Mouse (Mus musculus) adrenal gland, postnatal 4 days (tissue): ENCODE data around the gene Prkacb. TPM values are rescaled to one million over a fixed set of nuclear protein-coding genes. Genes with fewer than 3 reads are reported as not detected.

Experiments
- DNase-seq, 2 experiments: peaks; one replicate each; pipeline ENCODE4 v3.0.0; 2021 to 2022; ENCODE audit warnings: low spot score in 2 of 2, mixed read lengths in 2 of 2
- total RNA-seq, 2 experiments: library from RNA; stranded (reverse); gene quantifications; 2 replicates each; pipeline ENCODE4 v1.2.3; 2021

The Prkacb gene
- total RNA-seq, 2 experiments from 2014 or later = 119 to 131 TPM

DNA sequence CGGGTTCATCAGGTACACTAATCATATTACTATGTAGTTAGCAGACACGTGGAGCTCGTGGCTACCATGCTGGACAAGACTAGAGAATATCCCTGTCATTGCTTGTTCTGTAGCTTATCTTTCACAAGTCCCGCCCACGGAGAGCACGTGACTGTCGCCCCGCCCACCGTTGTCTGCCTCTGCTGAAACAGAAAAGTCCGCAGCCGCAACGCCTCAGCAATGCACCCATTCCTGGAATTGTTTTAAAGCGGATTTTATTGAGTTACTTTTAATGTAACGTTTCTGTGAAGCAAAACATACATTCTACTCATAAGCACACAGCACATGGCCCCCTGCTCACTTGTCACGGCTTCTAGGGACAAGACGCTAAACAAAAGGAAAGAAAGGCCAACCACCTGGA is 133.1 kb downstream of the Prkacb start:
- DNase-seq = no peak

Other genes with a start within 250 kb of the Prkacb start
- 10 to 100 TPM in 1 of 2 experiments, under 1 TPM in 1; 0.76 to 23.6 TPM for gene Uox, start 242.6 kb downstream of the Prkacb start, total RNA-seq
- under 1 TPM in 1 of 2 experiments, not detected in 1; 0.54 TPM for gene Dnase2b, start 197.4 kb downstream of the Prkacb start, total RNA-seq
- gene 4930503B20Rik, start 161.7 kb downstream of the Prkacb start, total RNA-seq = not detected
- 1 to 10 TPM; 1.5 TPM for gene Samd13, start 127.4 kb downstream of the Prkacb start, total RNA-seq
- gene Ttll7, start 39.4 kb upstream of the Prkacb start, total RNA-seq = 1 to 10 TPM; 4.5 to 5.0 TPM